Mouse (Mus musculus) small intestine, adult 2 months (tissue): ENCODE measurements at regions not wholly inside any gene's neighbourhood (a gene's known extent, or its start where the extent isn't known, plus 50 kb on each side); places are given as distances from the start of the nearest gene placed in this dataset.

Experiments used
- H3K27ac ChIP-seq: fragments of 200-500 bp; 2 replicates; pipeline ENCODE4 v1.5.1; 2012; ENCODE audit warnings: low read depth, low read length, control low read depth, inconsistent platforms; ENCODE audit not compliant: insufficient read depth
- H3K27me3 ChIP-seq: fragments of 200-500 bp; 2 replicates; pipeline ENCODE4 v1.6.1; 2012; ENCODE audit warnings: mild to moderate bottlenecking, moderate library complexity, low read length, inconsistent platforms; ENCODE audit not compliant: control insufficient read depth, insufficient read depth
- H3K36me3 ChIP-seq: fragments of 200-500 bp; 2 replicates; pipeline ENCODE4 v1.6.1; 2012; ENCODE audit warnings: mild to moderate bottlenecking, low read length, control low read depth, inconsistent platforms; ENCODE audit not compliant: control insufficient read depth, insufficient read depth
- H3K4me1 ChIP-seq: fragments of 200-500 bp; 2 replicates; pipeline ENCODE4 v1.6.1; 2012; ENCODE audit warnings: low read length, inconsistent platforms, mixed read lengths; ENCODE audit not compliant: control insufficient read depth, insufficient read depth, insufficient read length
- H3K4me3 ChIP-seq: fragments of 200-500 bp; 2 replicates; pipeline ENCODE4 v1.5.1; 2012; ENCODE audit warnings: low read depth, mild to moderate bottlenecking, control low read depth, inconsistent platforms, low read length, moderate library complexity
- CTCF ChIP-seq: fragments of 200-500 bp; IDR thresholded peaks from 2 replicates; pipeline ENCODE4 v1.5.1; 2012; ENCODE audit warnings: low read depth, mild to moderate bottlenecking, control low read depth, inconsistent platforms, low read length, moderate library complexity, mixed read lengths; ENCODE audit not compliant: insufficient replicate concordance, insufficient read length; ENCODE audit errors: extremely low read depth
- POLR2A ChIP-seq: fragments of 200-500 bp; IDR thresholded peaks from 2 replicates; pipeline ENCODE4 v1.6.1; 2012; ENCODE audit warnings: low read depth, mild to moderate bottlenecking, control low read depth, inconsistent platforms, low read length, moderate library complexity
- WGBS: fragments of 180-500 bp; shearing (Covaris S2); methylation state at CpG from one replicate; pipeline ENCODE4 v1.1.7; 2018; 5-methylcytosine and 5-hydroxymethylcytosine counted together

DNA sequence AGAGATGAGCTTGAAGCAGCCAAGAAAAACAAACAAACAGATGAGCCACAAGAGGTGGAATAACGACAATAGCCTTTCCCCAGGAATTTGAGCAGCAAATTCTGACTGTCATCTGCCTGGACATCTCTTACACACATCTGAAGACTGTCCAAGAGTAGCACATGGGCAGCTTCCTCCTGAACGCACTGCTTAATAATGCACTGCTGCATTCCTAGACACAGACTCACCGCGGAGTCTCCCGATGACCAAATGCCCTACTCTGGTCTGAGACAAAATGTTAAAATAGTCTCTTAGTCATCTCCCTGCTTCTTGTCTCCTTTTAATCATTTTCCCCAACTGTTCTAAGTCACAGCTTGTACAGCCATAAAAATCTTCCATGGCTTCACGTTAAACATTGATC is 119.3 kb downstream of the Postn start:
- no peaks in the 10 kb centered on the region for H3K36me3 ChIP-seq
- H3K4me1 ChIP-seq, result no peaks in the 10 kb centered on the region
- no peak overlapping the region for H3K4me3 ChIP-seq
- H3K27ac ChIP-seq, result no peak overlapping the region
- TF ChIP-seq POLR2A (no peak), CTCF (no peak)
- H3K27me3 ChIP-seq, result no peaks in the 10 kb centered on the region
- 78% methylated on average over 6 of the region's 6 CpGs for WGBS

DNA sequence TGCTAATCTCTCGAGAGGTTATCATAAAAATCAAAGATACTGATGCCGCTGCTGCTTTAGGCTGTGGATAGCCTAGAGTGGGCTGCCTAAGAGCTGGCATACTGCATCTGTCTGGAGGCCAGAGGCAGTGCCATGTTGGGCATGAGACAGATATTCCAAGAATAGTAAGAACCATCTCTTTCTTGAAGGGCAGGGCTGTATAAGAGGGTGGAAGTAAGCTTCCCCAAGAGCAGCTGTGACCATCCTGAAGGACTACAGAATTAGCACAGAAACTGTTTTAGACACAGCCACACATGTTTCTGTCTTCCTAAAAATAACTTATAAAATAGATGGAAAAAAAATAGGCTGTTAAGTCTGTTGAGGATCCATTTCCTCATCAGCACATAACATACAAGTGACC is 126.4 kb downstream of the Postn start:
- H3K27ac ChIP-seq, result no peak overlapping the region
- no peak overlapping the region for H3K4me3 ChIP-seq
- TF ChIP-seq POLR2A (no peak), CTCF (no peak)
- no peaks in the 10 kb centered on the region for H3K27me3 ChIP-seq
- 83% methylated on average over 2 of the region's 2 CpGs for WGBS
- no peaks in the 10 kb centered on the region for H3K36me3 ChIP-seq
- H3K4me1 ChIP-seq, result no peaks in the 10 kb centered on the region

DNA sequence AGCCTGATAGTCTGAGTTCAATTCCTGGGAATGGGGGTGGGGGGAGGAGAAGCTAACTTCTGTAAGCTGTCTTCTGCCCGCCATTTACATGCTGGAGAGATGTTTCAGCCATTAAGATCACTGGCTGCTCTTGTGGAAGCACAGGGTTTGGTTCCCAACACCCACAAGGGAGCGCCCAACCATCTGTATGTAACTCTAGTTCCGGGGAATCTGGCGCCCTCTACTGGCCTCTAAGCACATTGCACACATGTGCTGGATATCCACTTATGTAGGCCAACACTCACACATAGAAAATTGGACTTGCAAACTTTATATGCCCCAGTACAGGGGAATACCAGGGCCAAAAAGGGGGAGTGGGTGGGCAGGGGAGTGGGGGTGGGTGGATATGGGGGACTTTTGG is 126.9 kb downstream of the Postn start:
- no peaks in the 10 kb centered on the region for H3K27me3 ChIP-seq
- H3K36me3 ChIP-seq, result no peaks in the 10 kb centered on the region
- WGBS, result 73% methylated on average over 4 of the region's 4 CpGs
- no peaks in the 10 kb centered on the region for H3K4me1 ChIP-seq
- no peak overlapping the region for H3K27ac ChIP-seq
- TF ChIP-seq CTCF (peak; percentile 27; the same call in 1 of the 2 replicates), POLR2A (no peak)
- no peak overlapping the region for H3K4me3 ChIP-seq

DNA sequence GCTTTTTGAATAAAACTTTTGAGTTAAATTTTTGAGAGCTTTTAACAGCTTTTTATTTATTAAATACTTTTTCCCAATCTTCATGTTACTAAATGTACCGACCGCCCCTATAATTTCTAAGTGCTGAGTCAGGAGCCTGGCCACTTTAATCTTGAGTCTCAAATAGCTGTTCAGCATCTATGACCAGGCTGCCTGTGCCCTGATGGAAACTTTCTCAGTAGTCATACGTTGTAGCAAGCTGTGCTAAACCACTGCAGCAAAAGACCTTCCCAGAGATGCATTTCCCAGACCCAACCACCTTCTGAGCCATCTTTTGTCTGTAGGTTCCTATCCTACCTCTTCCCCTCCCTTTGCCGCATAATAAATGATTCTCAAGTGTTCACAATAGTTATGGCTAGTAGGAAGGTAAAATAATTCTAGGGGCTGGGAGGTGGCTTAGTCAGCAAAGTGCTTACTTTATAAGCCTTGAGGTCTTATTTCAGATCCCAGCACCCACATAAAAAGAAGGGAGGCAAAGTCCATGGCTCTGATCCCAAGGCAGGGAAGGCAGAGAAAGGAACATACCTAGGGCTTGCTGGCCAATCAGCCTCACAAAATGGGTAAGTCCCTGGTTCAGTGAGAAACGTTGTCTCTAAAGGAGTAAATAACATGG is 129.5 kb downstream of the Postn start:
- 77% methylated on average over 5 of the region's 5 CpGs for WGBS
- TF ChIP-seq CTCF, result no peak
- no peak for TF ChIP-seq POLR2A

DNA sequence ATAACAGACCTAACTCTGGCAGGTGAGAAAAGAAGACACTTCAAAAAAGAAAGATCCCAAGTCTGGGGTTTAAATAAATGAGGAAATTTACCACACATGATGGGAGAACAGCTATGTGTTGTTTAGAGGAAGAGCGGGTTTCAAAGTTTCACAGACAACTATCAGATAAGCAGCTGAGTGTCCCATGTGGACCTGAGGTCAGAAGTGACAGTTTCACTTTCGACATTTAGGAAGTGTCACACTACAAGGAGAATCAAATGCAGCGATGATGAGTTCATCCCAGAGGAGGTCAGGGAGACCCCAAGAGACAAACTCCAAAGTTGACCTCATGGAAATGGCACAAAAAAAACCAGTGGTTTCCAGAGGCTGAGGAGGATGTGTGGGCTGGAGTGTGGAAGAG is 132.7 kb downstream of the Postn start:
- TF ChIP-seq POLR2A (no peak), CTCF (no peak)
- WGBS, result 52% methylated on average over 3 of the region's 3 CpGs

More for the DNA sequence above, 129.5 kb downstream of the Postn start:
- H3K27ac ChIP-seq, result no peak overlapping the region
- no peak overlapping the region for H3K4me3 ChIP-seq
- no peaks in the 10 kb centered on the region for H3K36me3 ChIP-seq
- H3K27me3 ChIP-seq, result no peaks in the 10 kb centered on the region
- H3K4me1 ChIP-seq, result no peaks in the 10 kb centered on the region

DNA sequence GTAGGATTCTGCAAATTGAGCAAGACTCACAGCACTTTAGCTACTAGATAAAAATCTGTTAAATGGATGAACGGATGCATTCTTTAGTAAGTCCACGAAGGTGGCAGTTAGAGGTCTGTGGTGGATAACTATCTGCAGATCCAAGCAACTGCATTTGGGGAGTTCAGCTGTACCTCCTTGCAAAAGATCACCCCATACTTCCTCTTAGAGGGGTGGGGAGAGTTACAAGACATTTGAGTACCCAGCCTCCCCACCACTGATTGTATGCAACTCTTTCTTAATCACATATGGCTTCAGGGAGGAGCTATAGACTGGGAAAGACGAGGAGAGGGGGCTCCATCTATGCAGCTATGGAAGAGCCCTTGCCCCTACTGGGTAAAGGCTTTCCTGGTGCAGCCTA is 144.1 kb downstream of the Postn start:
- no peaks in the 10 kb centered on the region for H3K4me1 ChIP-seq
- H3K27me3 ChIP-seq, result no peaks in the 10 kb centered on the region
- 67% methylated on average over 3 of the region's 3 CpGs for WGBS
- H3K4me3 ChIP-seq, result no peak overlapping the region
- no peaks in the 10 kb centered on the region for H3K36me3 ChIP-seq
- no peak for TF ChIP-seq POLR2A
- TF ChIP-seq CTCF, result no peak
- H3K27ac ChIP-seq, result no peak overlapping the region

More for the DNA sequence above, 132.7 kb downstream of the Postn start:
- no peaks in the 10 kb centered on the region for H3K27me3 ChIP-seq
- no peaks in the 10 kb centered on the region for H3K4me1 ChIP-seq
- no peak overlapping the region for H3K27ac ChIP-seq
- no peaks in the 10 kb centered on the region for H3K36me3 ChIP-seq
- no peak overlapping the region for H3K4me3 ChIP-seq

DNA sequence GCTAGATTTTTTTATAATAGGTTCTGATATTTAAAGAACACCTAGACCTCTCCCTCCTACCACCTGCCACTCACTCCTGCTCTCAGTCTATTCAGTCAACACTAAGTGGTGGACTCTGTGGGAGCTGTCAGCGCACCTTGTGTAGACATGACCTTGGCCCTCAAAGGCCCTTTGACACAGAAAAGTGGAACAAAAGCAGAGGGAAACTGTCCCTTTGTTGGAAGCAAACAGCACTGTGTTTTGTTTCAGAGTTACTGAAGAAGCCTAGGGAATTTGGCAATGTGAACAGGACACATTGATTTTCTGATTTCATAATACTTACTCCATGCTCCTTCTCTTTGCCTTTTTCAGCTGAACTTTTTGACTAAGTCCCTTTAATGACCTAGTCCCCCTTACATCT is 146.7 kb downstream of the Postn start:
- WGBS, result 62% methylated on average over 1 of the region's 1 CpGs
- Histone ChIP-seq H3K4me1 (no peaks in the 10 kb centered on the region), H3K4me3 (no peak overlapping the region), H3K27me3 (no peaks in the 10 kb centered on the region), H3K27ac (no peak overlapping the region), H3K36me3 (no peaks in the 10 kb centered on the region)
- TF ChIP-seq POLR2A, result no peak
- no peak for TF ChIP-seq CTCF
